Mouse (Mus musculus): ENCODE data around the gene Ate1.

- no peak for TF ChIP-seq CTCF (IDR thresholded peaks at IDR 0.05; ENCODE audit: low read depth, low read length)
- no peak for TF ChIP-seq EP300 (IDR thresholded peaks at IDR 0.05; ENCODE audit: insufficient read depth, low read depth, low read length)
Measured at GRCm38 (mm10) chr7:130365711-130366110, 154.5 kb downstream of the Ate1 start.
